Mouse (Mus musculus): Measurements from ENCODE around the gene Cd244a. TPM values are rescaled to one million over a fixed set of nuclear protein-coding genes. Genes with fewer than 3 reads are reported as not detected.

Cd244a gene
- 0.37 and 0.46 TPM in 2 replicates for polyA plus RNA-seq (2015; fragmentation: Nextera tagmentation; extraction: Ambion mirVana)

- no peaks in the 10 kb centered on the region for H3K9me3 ChIP-seq (replicated peaks)
- ATAC-seq (ENCODE audit: low read depth): no peak; the same call in 1 of the 2 replicates
- no peak within 1 kb of the TSS for H3K27ac ChIP-seq
- peaks cover 4% of the 10 kb centered on the region for H3K4me1 ChIP-seq (replicated peaks)
- no peak within 1 kb of the TSS for H3K4me2 ChIP-seq
- 21% methylated on average over 4 of the region's 4 CpGs for WGBS (ENCODE audit: insufficient replicate concordance)
- no peaks in the 10 kb centered on the region for H3K36me3 ChIP-seq
- no peak within 1 kb of the TSS for H3K9ac ChIP-seq
- H3K27me3 ChIP-seq: no peaks in the 10 kb centered on the region
- no peak within 1 kb of the TSS for H3K4me3 ChIP-seq (replicated peaks)
- DNase-seq: no peak
Observed at GRCm38 (mm10) chr1:171558898-171559297, at the start of gene Cd244a. TSS of gene Cd244a (plus strand) at chr1:171559193.

GRCm38 (mm10) chr1:171513234-171513633 lies 45.8 kb upstream of the Cd244a start:
- no peak overlapping the region for H3K9ac ChIP-seq
- H3K36me3 ChIP-seq: no peaks in the 10 kb centered on the region
- H3K4me3 ChIP-seq (replicated peaks): no peak overlapping the region
- WGBS (ENCODE audit: insufficient replicate concordance): 70% methylated on average over 2 of the region's 2 CpGs
- DNase-seq (no peak), ATAC-seq (ENCODE audit: low read depth) (no peak)
- no peaks in the 10 kb centered on the region for H3K4me1 ChIP-seq (replicated peaks)
- no peak overlapping the region for H3K4me2 ChIP-seq
- H3K27ac ChIP-seq: no peak overlapping the region
- no peaks in the 10 kb centered on the region for H3K27me3 ChIP-seq
- H3K9me3 ChIP-seq (replicated peaks): no peaks in the 10 kb centered on the region

GRCm38 (mm10) chr1:171513760-171514159 lies 45.2 kb upstream of the Cd244a start:
- DNase-seq: no peak
- Histone ChIP-seq H3K27ac (no peak overlapping the region), H3K36me3 (no peaks in the 10 kb centered on the region), H3K4me1 (replicated peaks) (no peaks in the 10 kb centered on the region), H3K9me3 (replicated peaks) (no peaks in the 10 kb centered on the region), H3K4me2 (no peak overlapping the region), H3K9ac (no peak overlapping the region), H3K4me3 (replicated peaks) (no peak overlapping the region), H3K27me3 (no peaks in the 10 kb centered on the region)
- ATAC-seq (ENCODE audit: low read depth): no peak
- 73% methylated on average over 1 of the region's 1 CpGs for WGBS (ENCODE audit: insufficient replicate concordance)

GRCm38 (mm10) chr1:171515039-171515438 lies 44.0 kb upstream of the Cd244a start:
- no peaks in the 10 kb centered on the region for H3K4me1 ChIP-seq (replicated peaks)
- 7% methylated on average over 1 of the region's 1 CpGs for WGBS (ENCODE audit: insufficient replicate concordance)
- ATAC-seq (ENCODE audit: low read depth): no peak

GRCm38 (mm10) chr1:171515557-171515956 lies 43.4 kb upstream of the Cd244a start:
- no peak overlapping the region for H3K9ac ChIP-seq
- WGBS (ENCODE audit: insufficient replicate concordance): 75% methylated on average over 4 of the region's 4 CpGs
- no peak overlapping the region for H3K4me3 ChIP-seq (replicated peaks)
- no peaks in the 10 kb centered on the region for H3K4me1 ChIP-seq (replicated peaks)
- DNase-seq: no peak
- H3K9me3 ChIP-seq (replicated peaks): no peaks in the 10 kb centered on the region
- H3K27me3 ChIP-seq: no peaks in the 10 kb centered on the region
- no peaks in the 10 kb centered on the region for H3K36me3 ChIP-seq
- no peak overlapping the region for H3K27ac ChIP-seq
- H3K4me2 ChIP-seq: no peak overlapping the region
- ATAC-seq (ENCODE audit: low read depth): no peak

More at GRCm38 (mm10) chr1:171515039-171515438, 44.0 kb upstream of the Cd244a start:
- no peaks in the 10 kb centered on the region for H3K9me3 ChIP-seq (replicated peaks)
- no peak overlapping the region for H3K4me3 ChIP-seq (replicated peaks)
- no peaks in the 10 kb centered on the region for H3K27me3 ChIP-seq
- H3K4me2 ChIP-seq: no peak overlapping the region
- no peaks in the 10 kb centered on the region for H3K36me3 ChIP-seq
- H3K9ac ChIP-seq: no peak overlapping the region
- no peak for DNase-seq
- H3K27ac ChIP-seq: no peak overlapping the region

- Histone ChIP-seq H3K36me3 (no peaks in the 10 kb centered on the region), H3K27ac (no peak overlapping the region), H3K9me3 (replicated peaks) (no peaks in the 10 kb centered on the region), H3K4me3 (replicated peaks) (no peak overlapping the region), H3K4me2 (no peak overlapping the region), H3K9ac (no peak overlapping the region), H3K4me1 (replicated peaks) (0 out of 2 replicates have a peak, but pooled peaks cover 3% of the 10 kb centered on the region), H3K27me3 (no peaks in the 10 kb centered on the region)
- 64% methylated on average over 4 of the region's 4 CpGs for WGBS (ENCODE audit: insufficient replicate concordance)
- ATAC-seq (ENCODE audit: low read depth) (no peak), DNase-seq (no peak)
Observed at GRCm38 (mm10) chr1:171531367-171531766, 27.6 kb upstream of the Cd244a start.

- no peaks in the 10 kb centered on the region for H3K36me3 ChIP-seq
- H3K4me2 ChIP-seq: no peak overlapping the region
- no peaks in the 10 kb centered on the region for H3K4me1 ChIP-seq (replicated peaks)
- WGBS (ENCODE audit: insufficient replicate concordance): 47% methylated on average over 2 of the region's 2 CpGs
- H3K9ac ChIP-seq: no peak overlapping the region
- H3K27me3 ChIP-seq: no peaks in the 10 kb centered on the region
- no peak overlapping the region for H3K27ac ChIP-seq
- DNase-seq (no peak), ATAC-seq (ENCODE audit: low read depth) (no peak)
- H3K9me3 ChIP-seq (replicated peaks): no peaks in the 10 kb centered on the region
- no peak overlapping the region for H3K4me3 ChIP-seq (replicated peaks)
Observed at GRCm38 (mm10) chr1:171532830-171533229, 26.2 kb upstream of the Cd244a start.

GRCm38 (mm10) chr1:171534557-171534956 lies 24.4 kb upstream of the Cd244a start:
- Histone ChIP-seq H3K27ac (no peak overlapping the region), H3K36me3 (no peaks in the 10 kb centered on the region), H3K9ac (no peak overlapping the region), H3K27me3 (no peaks in the 10 kb centered on the region), H3K4me1 (replicated peaks) (no peaks in the 10 kb centered on the region), H3K4me3 (replicated peaks) (no peak overlapping the region), H3K9me3 (replicated peaks) (peaks cover 4% of the 10 kb centered on the region; the same call in 1 of the 2 replicates), H3K4me2 (no peak overlapping the region)
- ATAC-seq (ENCODE audit: low read depth) (no peak), DNase-seq (no peak)

- no peak within 1 kb of the TSS for H3K27ac ChIP-seq
- no peak within 1 kb of the TSS for H3K9ac ChIP-seq
- no peak within 1 kb of the TSS for H3K4me2 ChIP-seq
- peaks cover 4% of the 10 kb centered on the region; the same call in 1 of the 2 replicates for H3K9me3 ChIP-seq (replicated peaks)
- H3K27me3 ChIP-seq: no peaks in the 10 kb centered on the region
- 78% methylated on average over 1 of the region's 1 CpGs for WGBS (ENCODE audit: insufficient replicate concordance)
- ATAC-seq (ENCODE audit: low read depth) (no peak), DNase-seq (no peak)
- H3K4me1 ChIP-seq (replicated peaks): no peaks in the 10 kb centered on the region
- H3K4me3 ChIP-seq (replicated peaks): no peak within 1 kb of the TSS
- no peaks in the 10 kb centered on the region for H3K36me3 ChIP-seq
Observed at GRCm38 (mm10) chr1:171535194-171535593, 23.8 kb upstream of the Cd244a start, which contains the start of gene Itln1. TSS of gene Itln1 (minus strand) at chr1:171535294.

- Histone ChIP-seq H3K9ac (no peak overlapping the region), H3K9me3 (replicated peaks) (peaks cover 4% of the 10 kb centered on the region; the same call in 1 of the 2 replicates), H3K36me3 (no peaks in the 10 kb centered on the region), H3K4me2 (no peak overlapping the region), H3K4me3 (replicated peaks) (no peak overlapping the region), H3K27me3 (no peaks in the 10 kb centered on the region), H3K27ac (no peak overlapping the region), H3K4me1 (replicated peaks) (no peaks in the 10 kb centered on the region)
- WGBS (ENCODE audit: insufficient replicate concordance): 49% methylated on average over 1 of the region's 1 CpGs
- no peak for DNase-seq
- ATAC-seq (ENCODE audit: low read depth): no peak
Observed at GRCm38 (mm10) chr1:171540694-171541093, 18.3 kb upstream of the Cd244a start.

- no peaks in the 10 kb centered on the region for H3K27me3 ChIP-seq
- DNase-seq (no peak), ATAC-seq (ENCODE audit: low read depth) (no peak)
- WGBS (ENCODE audit: insufficient replicate concordance): 32% methylated on average over 7 of the region's 7 CpGs
- no peak overlapping the region for H3K4me2 ChIP-seq
- no peak overlapping the region for H3K4me3 ChIP-seq (replicated peaks)
- H3K9me3 ChIP-seq (replicated peaks): no peaks in the 10 kb centered on the region
- H3K36me3 ChIP-seq: no peaks in the 10 kb centered on the region
- H3K9ac ChIP-seq: no peak overlapping the region
- no peak overlapping the region for H3K27ac ChIP-seq
- H3K4me1 ChIP-seq (replicated peaks): no peaks in the 10 kb centered on the region; the same call in 1 of the 2 replicates
Observed at GRCm38 (mm10) chr1:171551326-171551725, 7.7 kb upstream of the Cd244a start.

- WGBS (ENCODE audit: insufficient replicate concordance): 69% methylated on average over 2 of the region's 2 CpGs
- no peak for DNase-seq
- Histone ChIP-seq H3K9me3 (replicated peaks) (no peaks in the 10 kb centered on the region), H3K4me2 (no peak overlapping the region), H3K4me3 (replicated peaks) (no peak overlapping the region), H3K27me3 (no peaks in the 10 kb centered on the region), H3K4me1 (replicated peaks) (no peaks in the 10 kb centered on the region; the same call in 1 of the 2 replicates), H3K36me3 (no peaks in the 10 kb centered on the region), H3K9ac (no peak overlapping the region), H3K27ac (no peak overlapping the region)
- ATAC-seq (ENCODE audit: low read depth): no peak
Observed at GRCm38 (mm10) chr1:171552230-171552629, 6.8 kb upstream of the Cd244a start.

Data from liver, embryonic 13.5 days (tissue).